Mouse (Mus musculus): ENCODE data around the gene Stox1. TPM values are rescaled to one million over a fixed set of nuclear protein-coding genes. Genes with fewer than 3 reads are reported as not detected.

The Stox1 gene
- total RNA-seq, 2 experiments from 2014 or later, result 0.69 TPM; not detected in 1

- no peak for ATAC-seq (ENCODE audit: poor library complexity, severe bottlenecking)
Measured at GRCm38 (mm10) chr10:62668463-62668862, 57.5 kb downstream of the Stox1 start.

GRCm38 (mm10) chr10:62668043-62668442 lies 57.9 kb downstream of the Stox1 start:
- no peak for ATAC-seq (ENCODE audit: poor library complexity, severe bottlenecking)

- peak; percentile 75 for ATAC-seq (ENCODE audit: poor library complexity, severe bottlenecking)
Measured at GRCm38 (mm10) chr10:62664963-62665590, 60.9 kb downstream of the Stox1 start.

- no peak for ATAC-seq (ENCODE audit: poor library complexity, severe bottlenecking)
Measured at GRCm38 (mm10) chr10:62664171-62664570, 61.8 kb downstream of the Stox1 start.

GRCm38 (mm10) chr10:62656711-62657110 lies 69.2 kb downstream of the Stox1 start:
- ATAC-seq (ENCODE audit: poor library complexity, severe bottlenecking), result no peak

GRCm38 (mm10) chr10:62651961-62652360 lies 74.0 kb downstream of the Stox1 start:
- ATAC-seq (ENCODE audit: poor library complexity, severe bottlenecking), result no peak

GRCm38 (mm10) chr10:62650881-62651810 lies 74.8 kb downstream of the Stox1 start, which contains the start of gene Ddx50:
Gene Ddx50 (minus strand): TSS chr10:62651218.
- ATAC-seq (ENCODE audit: poor library complexity, severe bottlenecking), result peak; percentile 95

- no peak for ATAC-seq (ENCODE audit: poor library complexity, severe bottlenecking)
Measured at GRCm38 (mm10) chr10:62650358-62650782, 75.6 kb downstream of the Stox1 start.

Other genes with a start within 250 kb of the Stox1 start
- 101 and 124 TPM in 2 replicates for gene Vps26a, start 239.3 kb downstream of the Stox1 start, total RNA-seq (2015)
- 124 and 146 TPM in 2 replicates for gene Vps26a, start 239.3 kb downstream of the Stox1 start, total RNA-seq (2017)
- 646 and 668 TPM in 2 replicates for gene Srgn, start 198.7 kb downstream of the Stox1 start, total RNA-seq (2015)
- gene Srgn, start 198.7 kb downstream of the Stox1 start, total RNA-seq (2017), result 492 and 500 TPM in 2 replicates
- gene Kif1bp, start 147.7 kb downstream of the Stox1 start, total RNA-seq (2015), result 23.3 and 23.6 TPM in 2 replicates
- 18.1 and 19.9 TPM in 2 replicates for gene Kif1bp, start 147.7 kb downstream of the Stox1 start, total RNA-seq (2017)
- 36.2 and 38.4 TPM in 2 replicates for gene Ddx21, start 123.8 kb downstream of the Stox1 start, total RNA-seq (2015)
- 59.8 and 61.7 TPM in 2 replicates for gene Ddx21, start 123.8 kb downstream of the Stox1 start, total RNA-seq (2017)
- gene Ddx50, start 74.9 kb downstream of the Stox1 start, total RNA-seq (2015), result 62.9 and 70.3 TPM in 2 replicates
- gene Ddx50, start 74.9 kb downstream of the Stox1 start, total RNA-seq (2017), result 54.4 and 58.3 TPM in 2 replicates
- gene Ccar1, start 66.2 kb upstream of the Stox1 start, total RNA-seq (2015), result 86.7 and 88.1 TPM in 2 replicates
- 82.6 and 111 TPM in 2 replicates for gene Ccar1, start 66.2 kb upstream of the Stox1 start, total RNA-seq (2017)
- 5.0 and 6.1 TPM in 2 replicates for gene Tet1, start 182.9 kb upstream of the Stox1 start, total RNA-seq (2015)
- 0.95 and 1.7 TPM in 2 replicates for gene Tet1, start 182.9 kb upstream of the Stox1 start, total RNA-seq (2017)
- gene Slc25a16, start 194.5 kb upstream of the Stox1 start, total RNA-seq (2015), result 21.9 and 23.4 TPM in 2 replicates
- 20.9 and 21.0 TPM in 2 replicates for gene Slc25a16, start 194.5 kb upstream of the Stox1 start, total RNA-seq (2017)
- gene Dna2, start 220.9 kb upstream of the Stox1 start, total RNA-seq (2015), result 108 and 109 TPM in 2 replicates
- gene Dna2, start 220.9 kb upstream of the Stox1 start, total RNA-seq (2017), result 113 and 121 TPM in 2 replicates